Mouse (Mus musculus) neutrophil, adult 5-6 weeks (primary cell): Measurements from ENCODE around the gene Spred2. TPM values are rescaled to one million over a fixed set of nuclear protein-coding genes. Genes with fewer than 3 reads are reported as not detected.

ENCODE experiments used
- ATAC-seq: fragments of 151-379, 151-347 bp; 2 replicates; pipeline ENCODE4 v1.8.0; 2017; ENCODE audit warnings: mild to moderate bottlenecking, moderate TSS enrichment; ENCODE audit not compliant: insufficient number of reproducible peaks, poor library complexity, low FRiP score, severe bottlenecking; ENCODE audit errors: extremely low read depth
- total RNA-seq: library from RNA; stranded (forward); fragments of 200-1000 nt; gene quantifications from 2 replicates; pipeline ENCODE4 v1.2.3, GENCODE M21; 2017

The Spred2 gene
- total RNA-seq, 1 experiment from 2014 or later: 2.6 TPM

- ATAC-seq: no peak
Observed at GRCm38 (mm10) chr11:19922208-19922607, 2.0 kb upstream of the Spred2 start.

GRCm38 (mm10) chr11:19924757-19925148, 578 bp downstream of the Spred2 start:
- no peak for ATAC-seq

- peak; percentile 32 for ATAC-seq
Observed at GRCm38 (mm10) chr11:19925149-19925975, 1.2 kb downstream of the Spred2 start.

GRCm38 (mm10) chr11:19925976-19926842, 2.0 kb downstream of the Spred2 start:
- peak; percentile 65 for ATAC-seq

GRCm38 (mm10) chr11:19926843-19927120, 2.6 kb downstream of the Spred2 start:
- ATAC-seq: no peak

GRCm38 (mm10) chr11:19928633-19929032, 4.5 kb downstream of the Spred2 start:
- no peak for ATAC-seq

- ATAC-seq: no peak
Observed at GRCm38 (mm10) chr11:19929087-19929865, 5.1 kb downstream of the Spred2 start.

- ATAC-seq: no peak
Observed at GRCm38 (mm10) chr11:19931569-19932230, 7.5 kb downstream of the Spred2 start.

- no peak for ATAC-seq
Observed at GRCm38 (mm10) chr11:19932983-19933511, 8.9 kb downstream of the Spred2 start.

- ATAC-seq: no peak
Observed at GRCm38 (mm10) chr11:19935524-19936354, 11.6 kb downstream of the Spred2 start.

- peak; percentile 48; the same call in 1 of the 2 replicates for ATAC-seq
Observed at GRCm38 (mm10) chr11:19938456-19939004, 14.4 kb downstream of the Spred2 start.

GRCm38 (mm10) chr11:19939305-19939730, 15.1 kb downstream of the Spred2 start:
- ATAC-seq: no peak

- no peak for ATAC-seq
Observed at GRCm38 (mm10) chr11:19939831-19940230, 15.7 kb downstream of the Spred2 start.

GRCm38 (mm10) chr11:19941156-19941777, 17.1 kb downstream of the Spred2 start:
- no peak for ATAC-seq

- ATAC-seq: no peak
Observed at GRCm38 (mm10) chr11:19941978-19942377, 17.8 kb downstream of the Spred2 start.

GRCm38 (mm10) chr11:19943753-19944152, 19.6 kb downstream of the Spred2 start:
- 0 out of 2 replicates have a peak, but pooled peaks have one; percentile 37 for ATAC-seq

- no peak for ATAC-seq
Observed at GRCm38 (mm10) chr11:19944701-19945100, 20.5 kb downstream of the Spred2 start.
